Mouse (Mus musculus): ENCODE results near the gene Comt. TPM values are rescaled to one million over a fixed set of nuclear protein-coding genes. Genes with fewer than 3 reads are reported as not detected.
A peak's percentile ranks its signal among the peaks of the same experiment; 100 is the strongest.

Gene Comt
- polyA plus RNA-seq, 1 experiment from 2014 or later, result 117 TPM

DNA sequence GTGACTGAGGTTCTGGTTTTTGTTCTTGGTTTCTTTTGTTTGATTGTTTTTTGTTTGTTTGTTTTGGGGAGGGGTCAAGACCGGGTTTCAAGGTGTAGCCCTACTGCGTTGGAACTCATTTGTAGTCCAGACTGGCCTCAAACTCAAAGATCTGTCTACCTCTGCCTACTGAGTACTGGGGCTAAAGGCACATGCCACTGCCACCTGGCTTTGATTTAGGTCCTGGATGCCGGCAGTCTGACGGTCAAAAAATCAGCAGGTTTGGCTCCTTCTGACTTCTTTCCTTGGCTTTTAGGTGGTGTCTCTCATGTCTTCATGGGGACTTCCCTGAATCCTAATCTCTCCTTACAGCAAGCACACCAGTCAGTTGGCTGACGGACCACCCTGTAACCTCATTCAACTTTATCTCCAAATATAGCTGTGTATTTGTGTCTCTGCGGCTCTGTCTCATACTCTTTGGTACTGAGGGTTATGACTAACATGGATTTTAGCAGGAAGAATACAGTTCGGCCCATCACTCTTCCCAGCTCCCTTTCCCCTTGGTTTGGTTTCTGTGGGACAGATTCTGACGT, 4.1 kb upstream of the Comt start:
- no peak for ATAC-seq (ENCODE audit: low FRiP score)
- 0 out of 2 replicates have a peak, but pooled peaks cover 2% of the 10 kb centered on the region for H3K9me3 ChIP-seq (replicated peaks)
- 86% methylated on average over 8 of the region's 8 CpGs for WGBS
- peaks cover 11% of the 10 kb centered on the region for H3K4me1 ChIP-seq
- no peaks in the 10 kb centered on the region for H3K27me3 ChIP-seq (replicated peaks)
- H3K4me2 ChIP-seq, result no peak overlapping the region
- 0 out of 2 replicates have a peak, but pooled peaks cover 6% of the 10 kb centered on the region for H3K36me3 ChIP-seq
- no peak overlapping the region for H3K27ac ChIP-seq (replicated peaks)
- no peak overlapping the region for H3K4me3 ChIP-seq (replicated peaks)
- H3K9ac ChIP-seq (replicated peaks), result no peak overlapping the region

DNA sequence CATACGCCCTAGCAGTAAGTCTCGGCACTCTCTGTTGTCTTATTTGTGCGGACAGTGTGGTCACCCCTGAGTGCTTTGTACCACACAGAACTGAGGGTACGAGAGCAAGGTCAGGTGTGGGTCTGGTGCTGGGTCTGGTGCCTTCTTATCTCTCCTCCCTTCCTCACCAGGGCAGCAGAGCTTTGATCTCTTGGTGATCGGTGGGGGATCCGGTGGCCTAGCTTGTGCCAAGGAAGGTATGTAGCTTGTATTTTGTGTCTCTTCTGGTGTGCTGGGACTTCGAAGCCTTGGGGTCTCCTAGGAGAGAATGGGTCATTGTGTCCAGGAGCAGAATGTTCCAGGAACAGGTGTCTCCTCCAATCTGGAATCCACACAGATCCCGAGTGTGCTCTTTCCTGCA, 3.0 kb upstream of the Comt start:
- H3K9me3 ChIP-seq (replicated peaks), result no peaks in the 10 kb centered on the region
- WGBS, result 89% methylated on average over 8 of the region's 8 CpGs

DNA sequence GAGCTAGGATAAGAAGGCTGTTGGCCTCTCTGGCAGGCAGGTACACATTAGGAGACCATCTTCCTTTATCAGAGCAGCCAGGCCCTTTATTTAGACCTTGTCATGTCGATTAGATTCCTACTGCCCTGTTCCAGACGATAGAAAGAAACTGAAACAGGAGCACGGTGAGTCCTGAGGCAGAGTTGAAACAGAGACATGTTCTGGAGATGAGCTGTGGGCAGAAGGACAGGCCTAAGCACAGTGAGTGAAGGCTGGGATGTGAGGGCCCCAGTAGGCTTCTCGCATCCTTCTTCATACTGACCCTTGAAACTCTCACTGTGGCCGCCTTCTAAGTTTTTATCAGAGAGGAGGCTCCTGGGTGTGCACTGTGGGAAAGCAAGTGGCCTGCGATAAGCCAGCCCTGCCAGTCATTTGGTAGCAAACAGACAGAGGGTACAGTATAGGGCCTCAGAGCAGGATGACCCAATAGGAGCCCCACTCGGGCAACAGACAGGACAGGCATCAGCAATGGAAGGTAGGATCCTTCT, 1.9 kb upstream of the Comt start:
- no peak for ATAC-seq (ENCODE audit: low FRiP score)
- no peak overlapping the region for H3K4me3 ChIP-seq (replicated peaks)
- H3K9ac ChIP-seq (replicated peaks), result no peak overlapping the region
- no peak overlapping the region for H3K27ac ChIP-seq (replicated peaks)
- H3K36me3 ChIP-seq, result no peaks in the 10 kb centered on the region
- H3K4me1 ChIP-seq, result peaks cover 30% of the 10 kb centered on the region
- H3K27me3 ChIP-seq (replicated peaks), result no peaks in the 10 kb centered on the region
- H3K9me3 ChIP-seq (replicated peaks), result no peaks in the 10 kb centered on the region
- no peak overlapping the region for H3K4me2 ChIP-seq
- WGBS, result 88% methylated on average over 7 of the region's 7 CpGs

More for the DNA sequence above, 3.0 kb upstream of the Comt start:
- H3K27me3 ChIP-seq (replicated peaks), result no peaks in the 10 kb centered on the region
- no peak overlapping the region for H3K4me3 ChIP-seq (replicated peaks)
- 0 out of 2 replicates have a peak, but pooled peaks cover 1% of the 10 kb centered on the region for H3K36me3 ChIP-seq
- ATAC-seq (ENCODE audit: low FRiP score), result no peak
- no peak overlapping the region for H3K27ac ChIP-seq (replicated peaks)
- H3K9ac ChIP-seq (replicated peaks), result no peak overlapping the region
- H3K4me2 ChIP-seq, result no peak overlapping the region
- H3K4me1 ChIP-seq, result peaks cover 21% of the 10 kb centered on the region

DNA sequence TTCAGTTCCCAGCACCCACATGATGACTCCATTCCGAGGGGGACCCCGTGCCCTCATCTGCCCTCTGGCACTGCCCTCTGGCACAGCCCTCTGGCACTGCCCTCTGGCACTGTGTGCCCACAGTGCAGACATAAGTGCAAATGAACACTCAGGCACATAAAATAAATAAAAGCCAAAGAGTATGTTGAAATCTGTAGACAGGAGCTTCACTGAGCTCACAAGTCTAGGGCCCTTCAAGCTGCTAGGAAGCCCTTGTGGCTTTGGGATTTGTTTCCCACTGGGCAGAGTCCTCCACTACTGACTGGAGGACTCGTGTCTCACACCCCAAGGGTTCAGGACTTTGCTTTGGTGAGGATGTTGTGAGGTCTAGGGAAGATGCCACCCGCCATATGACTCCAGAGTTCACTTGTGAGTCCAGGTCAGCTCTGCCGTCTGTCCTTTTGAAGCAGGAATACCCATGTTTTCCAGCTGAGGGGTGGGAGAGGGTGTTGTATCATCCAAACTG, 1.4 kb upstream of the Comt start:
- H3K9me3 ChIP-seq (replicated peaks), result no peaks in the 10 kb centered on the region
- no peak for ATAC-seq (ENCODE audit: low FRiP score)
- H3K4me1 ChIP-seq, result peaks cover 30% of the 10 kb centered on the region
- H3K36me3 ChIP-seq, result peaks cover 3% of the 10 kb centered on the region; the same call in 1 of the 2 replicates
- 86% methylated on average over 5 of the region's 5 CpGs for WGBS
- H3K27ac ChIP-seq (replicated peaks), result no peak overlapping the region
- no peak overlapping the region for H3K4me2 ChIP-seq
- H3K27me3 ChIP-seq (replicated peaks), result no peaks in the 10 kb centered on the region
- no peak overlapping the region for H3K4me3 ChIP-seq (replicated peaks)
- no peak overlapping the region for H3K9ac ChIP-seq (replicated peaks)

DNA sequence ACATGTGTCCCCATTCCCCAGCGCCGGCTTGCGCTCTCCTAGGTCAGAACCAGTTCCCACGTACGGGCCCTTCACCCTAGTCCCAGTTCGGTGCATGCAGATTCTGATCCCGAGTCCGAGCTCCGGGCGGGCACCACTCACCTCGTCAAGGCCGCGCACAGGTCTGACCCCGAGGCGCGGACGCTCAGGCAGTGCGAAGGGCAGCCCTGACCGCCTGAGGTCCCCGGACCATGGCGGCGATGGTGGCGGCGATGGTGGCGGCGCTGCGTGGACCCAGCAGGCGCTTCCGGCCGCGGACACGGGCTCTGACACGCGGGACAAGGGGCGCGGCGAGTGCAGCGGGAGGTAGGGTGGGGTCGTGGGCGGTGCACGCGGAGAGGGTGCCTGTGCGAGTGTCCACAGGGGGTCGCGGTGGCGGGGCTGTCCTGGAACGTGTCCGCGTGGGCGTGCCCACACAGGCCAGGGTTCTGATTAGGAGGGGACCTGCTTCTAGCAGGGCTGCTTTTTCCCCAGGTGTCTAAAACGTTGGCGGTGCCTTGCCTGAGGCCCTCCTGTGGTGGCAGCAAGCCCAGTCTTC, 349 bp downstream of the Comt start, which contains the start of gene Txnrd2:
TSS of gene Txnrd2 (plus strand) at position 170 of the 577 bp plus-strand sequence.
- Histone ChIP-seq H3K9me3 (replicated peaks) (no peaks in the 10 kb centered on the region), H3K27me3 (replicated peaks) (no peaks in the 10 kb centered on the region), H3K4me2 (peak within 1 kb of the TSS; percentile 90), H3K4me3 (replicated peaks) (peak within 1 kb of the TSS; percentile 66), H3K27ac (replicated peaks) (peak within 1 kb of the TSS; percentile 78), H3K4me1 (peaks cover 30% of the 10 kb centered on the region), H3K9ac (replicated peaks) (peak within 1 kb of the TSS; percentile 75), H3K36me3 (peaks cover 10% of the 10 kb centered on the region)
- WGBS, result under 1% methylated on average over 52 of the region's 52 CpGs
- ATAC-seq (ENCODE audit: low FRiP score), result peak; percentile 85

DNA sequence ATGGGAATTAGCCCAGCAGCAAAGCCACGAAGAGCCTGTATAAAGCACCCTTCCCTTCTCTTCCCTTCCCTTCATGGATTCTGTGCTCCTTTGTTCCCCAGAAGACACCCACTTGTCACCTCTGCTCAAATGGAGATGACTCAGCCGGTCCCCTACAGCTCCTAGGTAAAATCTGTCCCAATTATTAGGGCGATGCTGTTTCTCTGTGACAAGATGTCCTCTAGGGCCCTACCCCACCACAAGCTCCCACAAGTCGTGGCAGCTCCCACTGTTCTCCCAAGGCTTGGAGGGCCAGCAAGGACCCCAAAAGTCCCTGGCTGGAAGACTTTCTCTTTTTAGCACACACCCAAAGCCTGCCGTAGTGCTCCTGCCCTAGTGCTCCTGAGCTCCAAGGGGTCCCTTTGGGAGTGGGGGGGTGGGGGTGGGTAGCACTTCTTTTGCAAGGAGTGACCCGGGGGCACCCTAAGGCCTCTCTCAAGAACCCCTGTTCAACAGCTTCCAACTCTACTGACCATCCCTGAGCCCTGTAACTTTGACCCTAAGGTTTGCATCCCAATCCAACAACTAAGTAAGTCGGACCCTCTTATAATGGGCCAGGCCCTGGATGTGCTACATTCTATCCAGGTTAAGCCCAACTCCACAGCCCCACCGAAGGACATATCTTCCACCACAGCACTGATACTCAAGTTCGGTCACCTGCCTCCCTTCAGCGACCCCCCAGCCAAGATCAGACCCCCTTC, 1.0 kb downstream of the Comt start:
- H3K27me3 ChIP-seq (replicated peaks), result no peaks in the 10 kb centered on the region
- H3K4me2 ChIP-seq, result peak overlapping the region; percentile 90
- peaks cover 10% of the 10 kb centered on the region for H3K36me3 ChIP-seq
- peak overlapping the region; percentile 66 for H3K4me3 ChIP-seq (replicated peaks)
- H3K4me1 ChIP-seq, result peaks cover 30% of the 10 kb centered on the region
- H3K9me3 ChIP-seq (replicated peaks), result no peaks in the 10 kb centered on the region
- ATAC-seq (ENCODE audit: low FRiP score), result peak; percentile 58
- H3K9ac ChIP-seq (replicated peaks), result peak overlapping the region; percentile 75
- 16% methylated on average over 10 of the region's 10 CpGs for WGBS
- H3K27ac ChIP-seq (replicated peaks), result peak overlapping the region; percentile 78

DNA sequence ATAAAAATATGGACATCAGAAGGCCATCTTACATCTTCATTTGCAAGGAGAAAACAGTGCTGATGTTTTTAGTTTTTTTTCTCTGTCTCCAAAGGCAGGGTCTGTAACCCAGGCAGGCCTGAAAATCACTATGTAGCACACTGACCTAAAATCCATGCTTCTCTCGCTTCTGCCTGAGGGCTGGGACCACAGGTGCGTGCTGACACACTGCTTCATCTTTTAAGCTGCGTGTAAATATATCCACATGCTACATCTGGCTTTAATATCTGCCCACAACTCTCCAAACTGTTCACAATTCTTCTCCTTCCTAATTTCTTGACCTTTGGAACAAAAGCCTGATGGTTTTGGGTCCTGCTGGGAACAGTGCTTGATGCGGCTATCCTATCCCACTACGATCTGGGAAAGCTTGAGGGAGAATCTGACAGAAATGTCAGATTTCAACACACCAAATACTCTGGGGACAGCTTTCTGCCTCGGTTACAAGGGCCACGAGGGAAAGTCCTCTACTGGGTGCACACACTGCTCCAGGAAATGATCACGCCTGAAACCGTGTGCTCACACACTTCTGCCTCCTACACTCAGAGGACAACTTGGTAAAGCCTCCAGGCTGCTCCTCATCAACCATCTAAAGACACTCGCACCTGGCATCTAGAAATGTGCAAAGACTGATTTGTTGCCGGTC, 2.1 kb downstream of the Comt start:
- H3K9ac ChIP-seq (replicated peaks), result no peak overlapping the region
- H3K9me3 ChIP-seq (replicated peaks), result no peaks in the 10 kb centered on the region
- no peak overlapping the region for H3K4me3 ChIP-seq (replicated peaks)
- 64% methylated on average over 11 of the region's 11 CpGs for WGBS
- peak overlapping the region; percentile 90 for H3K4me2 ChIP-seq
- H3K36me3 ChIP-seq, result peaks cover 10% of the 10 kb centered on the region
- H3K4me1 ChIP-seq, result peaks cover 30% of the 10 kb centered on the region
- no peaks in the 10 kb centered on the region for H3K27me3 ChIP-seq (replicated peaks)
- no peak for ATAC-seq (ENCODE audit: low FRiP score)
- H3K27ac ChIP-seq (replicated peaks), result no peak overlapping the region

DNA sequence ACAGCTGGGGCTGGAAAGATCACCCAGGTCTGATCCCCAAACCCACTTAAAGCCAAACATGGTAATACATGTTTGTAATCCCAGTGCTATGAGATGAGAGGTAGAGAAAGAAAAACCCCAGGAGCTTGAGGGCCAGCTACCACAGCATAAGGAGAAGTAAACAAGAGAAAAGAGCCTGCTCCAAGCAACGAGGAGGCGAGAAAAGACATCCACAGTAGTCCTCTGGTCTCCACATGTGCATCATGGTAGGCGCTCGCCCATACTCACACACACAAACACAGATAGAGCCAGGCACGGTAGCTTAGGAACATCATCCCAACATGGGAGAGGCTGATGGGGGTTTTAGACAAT, 2.8 kb downstream of the Comt start:
- Histone ChIP-seq H3K9ac (replicated peaks) (no peak overlapping the region), H3K4me3 (replicated peaks) (no peak overlapping the region), H3K9me3 (replicated peaks) (no peaks in the 10 kb centered on the region), H3K36me3 (peaks cover 10% of the 10 kb centered on the region), H3K4me2 (peak overlapping the region; percentile 11; the same call in 1 of the 2 replicates), H3K4me1 (peaks cover 30% of the 10 kb centered on the region), H3K27ac (replicated peaks) (no peak overlapping the region), H3K27me3 (replicated peaks) (no peaks in the 10 kb centered on the region)
- no peak for ATAC-seq (ENCODE audit: low FRiP score)
- 92% methylated on average over 5 of the region's 5 CpGs for WGBS

DNA sequence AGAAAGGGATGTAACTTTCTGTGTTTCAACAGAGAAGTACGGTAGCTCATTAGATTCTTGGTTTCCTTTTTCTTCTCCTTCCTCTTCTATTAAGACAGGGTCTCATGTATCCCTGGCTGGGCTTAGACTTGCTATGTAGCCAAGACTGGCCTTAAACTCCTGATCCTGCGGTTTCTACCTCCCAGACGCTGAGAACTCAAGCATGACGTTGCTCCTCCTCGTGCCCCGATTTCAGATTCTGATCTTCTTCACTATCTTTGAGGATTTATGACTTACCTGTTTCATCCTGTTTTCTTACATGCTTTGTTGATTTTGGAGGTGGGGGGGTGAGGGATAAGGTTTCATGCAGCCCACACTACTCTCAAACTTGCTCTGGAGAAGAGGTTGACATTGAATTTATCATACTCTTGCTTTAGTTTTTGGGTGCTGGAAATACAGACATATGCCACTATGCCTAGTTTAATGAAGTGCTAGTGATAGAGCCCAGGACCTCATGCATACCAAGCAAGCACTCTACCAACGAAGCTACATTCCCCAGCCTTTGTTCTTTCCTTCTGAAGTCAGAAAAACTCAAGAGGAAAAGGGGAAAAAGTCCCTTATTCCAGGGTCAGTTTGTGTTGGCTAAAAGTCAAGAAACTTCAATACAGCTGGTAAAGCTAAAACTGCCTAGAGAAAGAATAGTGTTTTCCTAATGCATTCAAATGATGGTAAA, 3.3 kb downstream of the Comt start:
- H3K36me3 ChIP-seq, result peaks cover 10% of the 10 kb centered on the region
- 85% methylated on average over 7 of the region's 7 CpGs for WGBS

DNA sequence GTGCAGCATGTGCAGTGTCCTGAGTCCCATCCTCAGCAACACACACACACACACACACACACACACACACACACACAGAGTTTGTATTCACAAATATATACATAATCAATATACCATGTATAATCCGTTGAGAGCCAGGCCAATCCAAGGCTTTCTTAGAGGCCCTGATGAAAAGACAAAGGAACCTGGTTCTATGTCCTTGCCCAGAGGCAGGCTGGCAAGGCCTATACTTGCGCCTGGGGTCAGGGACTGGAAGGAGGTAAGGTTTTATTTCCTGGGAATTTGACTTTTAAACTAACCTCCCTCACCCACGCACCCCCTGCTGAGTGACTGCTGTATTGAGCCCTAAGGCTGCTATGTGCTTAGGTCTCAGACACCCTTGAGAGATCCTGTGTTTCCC, 6.1 kb downstream of the Comt start:
- 66% methylated on average over 3 of the region's 3 CpGs for WGBS
- Histone ChIP-seq H3K9me3 (replicated peaks) (no peaks in the 10 kb centered on the region), H3K36me3 (peaks cover 10% of the 10 kb centered on the region), H3K27ac (replicated peaks) (no peak overlapping the region), H3K4me2 (no peak overlapping the region), H3K4me1 (peaks cover 26% of the 10 kb centered on the region), H3K4me3 (replicated peaks) (no peak overlapping the region), H3K27me3 (replicated peaks) (no peaks in the 10 kb centered on the region), H3K9ac (replicated peaks) (no peak overlapping the region)
- ATAC-seq (ENCODE audit: low FRiP score), result no peak

More for the DNA sequence above, 3.3 kb downstream of the Comt start:
- H3K4me3 ChIP-seq (replicated peaks), result no peak overlapping the region
- no peaks in the 10 kb centered on the region for H3K9me3 ChIP-seq (replicated peaks)
- peaks cover 30% of the 10 kb centered on the region for H3K4me1 ChIP-seq
- H3K9ac ChIP-seq (replicated peaks), result no peak overlapping the region
- H3K4me2 ChIP-seq, result no peak overlapping the region
- ATAC-seq (ENCODE audit: low FRiP score), result no peak
- H3K27ac ChIP-seq (replicated peaks), result no peak overlapping the region
- no peaks in the 10 kb centered on the region for H3K27me3 ChIP-seq (replicated peaks)

DNA sequence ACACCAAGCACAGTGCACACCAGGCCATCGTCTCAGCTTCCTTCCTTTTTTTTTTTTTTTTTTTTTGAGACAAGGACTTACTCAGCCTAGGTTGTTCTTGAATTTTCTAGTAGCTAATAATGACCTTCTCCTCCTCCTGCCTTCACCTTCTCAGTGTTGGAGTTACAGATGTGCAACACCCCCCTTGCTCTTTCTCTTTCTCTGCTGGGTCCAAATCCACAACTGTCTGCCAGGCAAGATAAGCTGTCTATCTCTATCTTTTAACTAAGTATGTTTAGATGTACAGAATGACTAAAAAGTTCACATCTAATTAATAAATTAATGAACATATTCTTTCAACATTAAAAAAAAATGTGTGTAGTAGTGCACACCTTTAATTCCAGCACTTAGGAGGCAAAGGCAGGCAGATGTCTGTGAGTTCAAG, 7.0 kb downstream of the Comt start:
- Histone ChIP-seq H3K36me3 (peaks cover 15% of the 10 kb centered on the region), H3K4me2 (no peak overlapping the region), H3K4me1 (peaks cover 17% of the 10 kb centered on the region), H3K27ac (replicated peaks) (no peak overlapping the region), H3K9ac (replicated peaks) (no peak overlapping the region), H3K9me3 (replicated peaks) (no peaks in the 10 kb centered on the region), H3K27me3 (replicated peaks) (no peaks in the 10 kb centered on the region), H3K4me3 (replicated peaks) (no peak overlapping the region)
- WGBS, result 79% methylated on average over 1 of the region's 1 CpGs
- no peak for ATAC-seq (ENCODE audit: low FRiP score)

Data from neural tube, embryonic 15.5 days (tissue).